Mouse (Mus musculus): ENCODE measurements around the gene Vash1. TPM values are rescaled to one million over a fixed set of nuclear protein-coding genes. Genes with fewer than 3 reads are reported as not detected.

Gene Vash1
- polyA plus RNA-seq, 1 experiment = 1.8 TPM

DNA sequence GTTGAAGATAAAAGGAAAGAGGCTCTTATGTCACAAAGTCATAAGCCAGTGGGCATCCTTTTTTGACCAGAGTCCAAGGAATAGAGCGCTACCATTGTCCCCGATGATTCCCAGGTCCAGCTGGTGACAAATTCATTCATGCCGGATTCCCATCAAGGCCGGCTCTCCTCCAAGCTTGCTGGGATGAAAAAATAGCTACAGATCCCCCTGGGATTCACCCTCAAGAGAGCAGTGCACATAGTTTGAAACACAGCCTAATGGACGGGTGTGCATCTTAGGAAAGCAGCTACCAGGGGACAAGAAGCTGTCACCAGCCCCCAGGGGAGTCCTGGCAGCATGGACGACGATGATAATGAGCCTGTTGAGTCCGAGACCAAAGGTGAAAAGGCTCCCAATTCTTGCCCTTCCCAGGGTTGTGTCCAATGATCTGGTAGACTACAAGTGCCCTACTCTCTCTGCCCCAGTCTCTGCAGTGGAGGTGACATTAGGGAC is 55.9 kb downstream of the Vash1 start, which contains the start of gene Lrrc74a:
TSS of gene Lrrc74a (plus strand) at position 51 of the 492 bp plus-strand sequence.
- TF ChIP-seq POLR2A (IDR thresholded peaks at IDR 0.05; ENCODE audit: low read depth, low read length) (no peak), CTCF (IDR thresholded peaks at IDR 0.05; ENCODE audit: borderline replicate concordance, insufficient read depth, low read length) (no peak)
- no peaks in the 10 kb centered on the region for H3K4me1 ChIP-seq (ENCODE audit: control insufficient read depth, insufficient read depth, low read length)
- no peak within 1 kb of the TSS for H3K27ac ChIP-seq (ENCODE audit: insufficient read depth, low read length)

More for the DNA sequence above, 55.9 kb downstream of the Vash1 start, which contains the start of gene Lrrc74a:
- H3K4me3 ChIP-seq (ENCODE audit: insufficient read depth, low read length) = no peak within 1 kb of the TSS

Other genes with a start within 250 kb of the Vash1 start
- 2.1 and 2.3 TPM in 2 replicates for gene Angel1, start 47.8 kb downstream of the Vash1 start, polyA plus RNA-seq (2011; ENCODE audit: insufficient read length, low read depth, missing spikeins)
- gene Lrrc74a, start 55.7 kb downstream of the Vash1 start, polyA plus RNA-seq (2011; ENCODE audit: insufficient read length, low read depth, missing spikeins) = not detected in 2 replicates
- gene Irf2bpl, start 206.1 kb downstream of the Vash1 start, polyA plus RNA-seq (2011; ENCODE audit: insufficient read length, low read depth, missing spikeins) = 36.4 and 39.1 TPM in 2 replicates